Mouse (Mus musculus): ENCODE results near the gene Mylpf.

Mylpf gene

GRCm38 (mm10) chr7:127260309-127261111 is 51.8 kb downstream of the Mylpf start, which contains the start of gene Dctpp1:
Gene Dctpp1, minus strand, starts transcription at chr7:127260709.
- peak; percentile 99 for DNase-seq

- DNase-seq = no peak
Observed at GRCm38 (mm10) chr7:127262218-127262961, 53.7 kb downstream of the Mylpf start.

DNA sequence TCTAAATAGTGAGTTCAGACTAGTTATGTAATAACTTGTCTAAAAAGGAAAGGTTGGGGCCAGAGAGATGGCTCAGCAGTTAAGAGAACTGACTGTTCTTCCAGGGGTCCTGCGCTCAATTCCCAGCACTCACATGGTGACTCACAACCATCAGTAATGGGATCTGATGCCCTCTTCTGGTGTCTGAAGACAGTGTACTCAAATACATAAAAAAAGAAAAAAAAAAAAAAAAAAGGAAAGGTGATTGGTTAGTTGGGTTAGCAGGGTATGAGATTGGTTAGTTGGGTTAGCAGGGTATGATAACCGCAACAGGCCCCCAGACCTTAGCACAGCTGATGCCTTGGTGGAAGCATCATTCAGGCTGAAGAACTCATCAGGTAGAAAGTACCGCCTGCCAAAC is 54.8 kb downstream of the Mylpf start:
- no peak for DNase-seq

All from kidney, postnatal 25 days (tissue).